Mouse (Mus musculus) ovary, adult 18-20 months (tissue): ENCODE data around the gene Gm43064.

Source experiments
- DNase-seq: peaks from one replicate; pipeline ENCODE4 v3.0.0; 2022; ENCODE audit warnings: low spot score, mixed read lengths

The Gm43064 gene

GRCm38 (mm10) chr3:103857036-103857805 is 47.8 kb downstream of the Gm43064 start:
- no peak for DNase-seq

DNA sequence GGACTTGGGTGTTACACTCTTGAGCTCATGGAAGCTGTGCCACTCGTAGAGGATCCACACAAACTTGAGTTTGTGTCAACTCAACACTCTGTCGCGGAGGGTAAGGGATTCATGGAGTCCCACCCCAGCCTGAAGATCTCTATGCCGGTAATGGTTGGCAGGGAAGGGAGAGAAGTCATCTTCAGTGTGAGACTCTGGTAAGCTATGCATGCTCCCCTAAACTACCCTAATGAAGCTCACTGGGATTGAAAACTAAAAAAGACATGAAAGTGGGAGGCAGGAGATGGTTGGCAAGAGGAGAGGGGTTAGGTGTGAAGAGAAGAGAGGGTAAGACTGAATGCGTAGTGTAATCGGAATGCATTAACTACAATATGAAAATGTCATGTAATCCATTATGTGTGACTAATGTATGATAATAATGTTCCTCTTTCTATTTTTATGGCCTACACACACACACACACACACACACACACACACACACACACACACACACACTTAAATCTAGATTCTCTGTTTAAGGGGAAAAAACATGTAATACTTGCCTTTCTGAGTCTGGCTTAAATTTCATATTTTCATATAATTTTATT is 48.7 kb downstream of the Gm43064 start:
- no peak for DNase-seq

DNA sequence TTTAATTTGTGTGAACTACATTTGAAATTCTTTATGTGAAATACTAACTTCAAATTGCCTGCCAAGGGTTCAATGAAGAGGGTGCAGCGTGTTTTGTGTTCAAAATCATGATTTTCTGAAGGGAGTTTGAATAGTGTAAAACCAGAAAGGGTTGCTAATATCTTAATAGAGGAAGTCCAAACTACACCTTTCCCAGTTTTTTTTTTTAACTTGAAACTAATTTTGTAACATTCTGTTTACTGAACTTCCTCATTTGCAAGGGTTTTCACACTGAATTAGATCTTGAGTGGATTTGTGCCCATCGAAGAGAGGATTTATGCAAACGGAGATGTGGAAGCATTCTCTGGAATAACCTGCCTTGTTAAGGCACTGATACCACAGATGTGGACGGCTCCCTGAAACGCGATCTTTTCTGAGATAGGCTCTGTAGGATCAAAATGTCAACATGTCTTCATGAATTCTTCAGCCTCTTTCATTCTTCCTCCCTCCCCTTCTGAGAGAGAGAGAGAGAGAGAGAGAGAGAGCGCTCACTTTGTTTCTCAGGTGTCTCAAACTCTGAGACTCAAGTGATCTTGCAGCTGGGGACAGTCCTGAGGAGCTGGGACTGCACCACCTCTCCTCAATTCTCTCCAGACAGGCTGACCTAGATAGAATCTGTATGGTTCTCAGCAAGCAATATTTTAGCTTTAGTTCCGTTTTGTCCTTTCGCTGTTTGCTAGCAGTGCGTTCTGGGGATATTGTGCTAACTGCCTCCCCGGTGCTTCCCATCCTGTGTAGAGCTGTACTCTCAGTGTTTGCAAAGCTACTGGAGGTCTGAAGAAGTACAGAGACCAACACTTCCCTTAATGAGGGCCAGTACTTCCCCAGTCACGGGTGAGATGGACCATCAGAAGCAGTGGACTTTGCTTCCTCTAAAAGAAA is 49.8 kb downstream of the Gm43064 start, which contains the start of gene Ptpn22:
TSS of gene Ptpn22 (plus strand) at position 915 of the 921 bp plus-strand sequence.
- no peak for DNase-seq

DNA sequence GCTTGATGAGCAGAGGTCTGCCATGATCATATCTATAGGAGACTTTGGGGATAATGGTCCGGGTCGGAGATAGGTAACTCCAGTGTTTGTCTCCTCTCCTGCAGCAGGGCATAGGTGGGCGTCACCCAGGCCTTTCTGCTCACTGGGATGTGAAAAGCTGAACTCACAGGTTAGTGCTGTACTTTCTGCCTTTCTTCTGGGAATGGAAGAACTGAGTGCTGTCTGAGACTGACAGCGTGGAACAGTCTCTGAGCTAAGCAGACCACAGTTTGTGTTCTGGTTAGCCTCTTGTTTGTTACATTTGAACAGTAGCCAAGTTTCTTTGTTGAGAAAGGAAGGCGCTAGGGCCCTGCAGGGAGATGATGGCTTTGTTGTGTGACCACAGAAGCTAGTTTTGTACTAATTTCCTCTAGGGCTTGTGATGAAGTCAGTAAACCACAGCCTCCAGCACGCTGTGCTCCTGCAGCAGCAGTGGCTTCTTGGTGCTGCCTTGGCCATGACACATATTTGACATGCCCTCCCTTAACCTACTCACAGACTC is 50.5 kb downstream of the Gm43064 start:
- peak; percentile 7 for DNase-seq

- no peak for DNase-seq
Measured at GRCm38 (mm10) chr3:103862721-103863220, 53.4 kb downstream of the Gm43064 start.

DNA sequence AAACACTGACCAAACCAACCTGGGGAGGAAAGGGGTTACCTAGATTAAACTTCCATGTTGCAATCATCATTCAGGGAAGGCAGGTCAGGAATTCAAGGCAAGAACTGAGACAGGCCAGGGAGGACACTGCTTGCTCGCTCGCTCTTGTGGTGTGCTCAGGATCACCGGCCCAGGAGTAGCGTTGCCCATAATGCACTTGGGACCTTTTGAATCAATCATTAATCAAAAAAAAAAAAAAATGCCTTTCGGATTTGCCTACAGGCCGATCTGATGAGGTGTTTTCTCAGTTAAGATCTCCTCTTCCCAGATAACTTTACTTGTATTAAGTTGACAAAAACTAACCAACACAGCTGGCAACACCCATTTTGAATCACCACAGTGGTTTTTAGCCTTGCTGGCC is 54.8 kb downstream of the Gm43064 start:
- DNase-seq = no peak

- DNase-seq = no peak
Measured at GRCm38 (mm10) chr3:103867424-103867971, 58.1 kb downstream of the Gm43064 start.

DNA sequence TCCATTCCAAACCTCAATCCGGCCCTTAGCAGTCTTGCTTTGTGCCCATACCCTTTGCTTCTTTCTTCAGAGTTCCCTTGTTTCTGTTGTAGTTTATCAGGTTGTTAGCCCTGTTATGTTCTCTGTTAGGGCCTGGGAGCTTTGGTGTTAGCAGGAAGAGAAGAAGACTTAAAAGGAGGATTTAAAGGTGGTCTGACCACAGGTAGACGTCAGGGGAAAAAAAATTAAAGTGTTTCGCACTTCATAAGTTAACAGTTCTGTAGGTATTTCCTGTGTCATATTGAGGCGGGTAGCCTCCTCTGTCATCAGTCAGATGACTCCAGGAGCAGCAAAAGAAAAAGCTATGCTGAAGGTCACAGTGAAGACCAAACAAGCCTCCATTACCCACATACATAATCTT is 58.6 kb downstream of the Gm43064 start:
- DNase-seq = no peak

DNA sequence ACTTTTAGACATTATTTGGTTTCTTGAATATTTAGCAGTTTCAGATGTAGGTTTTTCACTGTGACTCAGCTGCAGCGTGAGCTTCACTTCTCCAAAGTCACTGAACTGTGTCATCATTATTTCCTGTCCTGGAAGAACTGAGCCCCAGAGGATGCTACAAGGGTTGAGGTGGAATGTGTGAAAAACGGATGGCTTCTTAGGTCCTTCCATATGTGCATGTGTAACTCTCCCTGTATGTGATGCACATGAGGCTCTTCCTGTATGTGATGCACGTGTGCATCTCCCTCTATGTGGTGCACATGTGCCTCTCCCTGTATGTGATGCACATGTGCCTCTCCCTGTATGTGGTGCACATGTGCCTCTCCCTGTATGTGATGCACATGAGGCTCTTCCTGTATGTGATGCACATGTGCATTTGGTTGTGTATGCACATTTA is 63.3 kb downstream of the Gm43064 start:
- no peak for DNase-seq

GRCm38 (mm10) chr3:103874329-103874728 is 65.0 kb downstream of the Gm43064 start:
- DNase-seq = no peak

- DNase-seq = no peak
Measured at GRCm38 (mm10) chr3:103885946-103886345, 76.6 kb downstream of the Gm43064 start.

DNA sequence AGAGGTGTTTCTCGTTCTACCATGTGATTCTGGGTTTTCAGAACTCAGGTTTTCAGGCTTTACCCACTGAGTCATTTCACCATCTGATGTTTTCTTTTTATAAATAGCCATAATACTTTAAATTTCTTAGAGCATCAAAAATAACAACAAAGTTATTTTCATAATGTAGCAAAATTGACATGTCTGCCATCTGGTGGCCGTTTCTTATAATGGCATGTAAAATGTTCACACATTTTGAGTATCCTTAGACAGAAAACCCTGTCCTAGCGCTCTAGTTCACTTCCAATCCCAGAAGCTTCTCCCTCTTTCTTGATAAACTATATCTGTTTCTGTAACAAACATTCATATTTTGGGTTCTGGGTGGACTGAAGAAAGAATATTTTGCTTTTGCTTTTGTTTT is 78.2 kb downstream of the Gm43064 start:
- no peak for DNase-seq
